Mouse (Mus musculus): Measurements from ENCODE around the gene Ccdc120.
A peak's percentile ranks its signal among the peaks of the same experiment; 100 is the strongest.
"Not testable (repeated sequence)": the region's sequence is repeated elsewhere in the genome, so short reads cannot be mapped to it uniquely, and the experiment has no call there.

The Ccdc120 gene

DNA sequence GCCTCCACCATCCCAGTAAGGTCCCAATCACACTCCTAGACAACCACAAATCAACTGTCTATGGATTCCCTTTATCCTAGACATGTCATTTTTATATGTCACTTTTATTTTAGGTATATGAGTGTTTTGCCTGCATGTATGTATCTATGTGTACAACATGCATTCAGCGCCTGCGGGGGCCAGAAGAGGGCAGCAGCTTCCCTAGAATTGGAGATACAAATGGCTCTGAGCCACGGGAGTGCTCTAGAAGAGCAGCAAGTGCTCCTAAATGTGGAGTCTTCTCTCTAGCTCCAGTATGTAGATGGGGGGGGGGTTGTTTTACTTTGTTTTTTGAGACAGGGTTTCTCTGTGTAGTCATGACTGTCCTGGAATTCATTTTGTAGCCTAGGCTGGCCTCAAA, 2.9 kb upstream of the Ccdc120 start:
- DNase-seq (ENCODE audit: low read depth), result peak; percentile 26

DNA sequence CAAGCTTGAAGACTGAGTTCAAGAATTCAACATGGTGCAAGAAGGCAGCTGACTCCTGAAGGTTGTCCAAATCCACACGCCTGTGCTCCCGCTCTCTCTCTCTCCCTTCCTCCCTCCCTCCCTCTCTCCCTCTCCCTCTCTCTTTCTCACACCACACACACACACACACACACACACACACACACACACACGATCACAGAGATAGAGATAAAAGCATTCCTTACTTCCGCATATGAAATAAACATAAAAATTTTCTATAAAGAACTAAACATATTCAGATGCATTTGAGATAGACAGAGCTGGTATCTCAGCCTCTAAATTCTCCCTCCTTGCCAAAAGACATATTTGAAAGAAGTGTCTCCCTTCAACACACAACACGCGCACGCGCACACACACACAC, 5.3 kb downstream of the Ccdc120 start:
- DNase-seq (ENCODE audit: low read depth), result no peak

DNA sequence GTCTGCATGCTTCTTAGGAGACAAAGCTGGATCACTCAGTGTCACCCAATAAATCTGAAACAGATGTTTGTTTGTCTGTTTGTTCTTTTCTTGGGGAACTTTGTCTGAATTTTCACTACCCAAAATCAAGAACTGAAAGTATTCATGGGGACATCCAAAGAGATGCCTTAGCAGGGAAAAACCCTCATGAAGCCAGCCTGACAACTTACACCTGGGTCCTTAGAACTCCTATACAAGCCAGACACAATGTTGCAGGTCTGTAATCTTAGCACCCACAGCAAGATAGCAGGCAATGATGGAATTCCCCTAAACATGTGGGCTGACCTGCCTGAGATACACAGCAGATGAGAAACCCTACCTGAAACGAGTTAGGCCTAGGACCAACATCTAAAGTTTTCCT, 5.8 kb downstream of the Ccdc120 start:
- no peak for DNase-seq (ENCODE audit: low read depth)

DNA sequence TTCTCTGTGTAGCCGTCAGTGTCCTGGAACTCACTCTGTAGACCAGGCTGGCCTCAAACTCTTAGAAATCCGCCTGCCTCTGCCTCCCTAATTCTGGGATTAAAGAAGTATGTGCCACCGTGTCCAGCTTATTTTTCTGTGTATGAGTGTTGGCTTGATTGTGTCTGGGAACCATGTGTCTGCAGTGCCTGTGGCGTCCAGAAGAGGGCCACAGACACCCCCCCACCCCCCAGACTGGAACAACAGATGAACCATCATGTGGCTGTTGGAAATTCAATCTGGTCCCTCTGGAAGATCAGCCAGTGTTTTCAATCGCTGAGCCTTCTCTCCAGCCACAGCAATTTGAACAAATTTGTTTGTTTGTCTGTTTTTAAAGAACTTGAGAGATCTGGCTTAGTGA, 7.2 kb downstream of the Ccdc120 start:
- DNase-seq (ENCODE audit: low read depth), result no peak

DNA sequence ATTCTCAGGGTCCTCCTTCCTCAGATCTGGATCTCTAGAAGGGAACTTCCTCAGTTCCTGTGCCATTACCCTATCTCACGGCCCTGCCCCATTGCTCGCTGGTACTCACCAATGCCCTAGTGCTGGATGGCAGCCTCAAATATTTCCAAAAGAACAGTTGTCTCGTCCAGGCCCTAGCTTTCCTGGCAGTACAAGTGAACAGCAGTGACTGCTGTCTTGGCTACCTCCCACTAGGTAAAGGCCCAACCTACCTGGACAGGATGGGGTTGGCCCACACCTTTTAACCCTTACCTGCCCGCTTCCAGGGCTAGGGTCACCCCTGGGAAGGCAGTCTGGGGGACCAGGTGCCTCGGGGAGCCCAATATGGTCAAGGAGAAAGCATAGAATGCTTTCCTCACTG, 9.6 kb downstream of the Ccdc120 start:
- DNase-seq (ENCODE audit: low read depth), result no peak

DNA sequence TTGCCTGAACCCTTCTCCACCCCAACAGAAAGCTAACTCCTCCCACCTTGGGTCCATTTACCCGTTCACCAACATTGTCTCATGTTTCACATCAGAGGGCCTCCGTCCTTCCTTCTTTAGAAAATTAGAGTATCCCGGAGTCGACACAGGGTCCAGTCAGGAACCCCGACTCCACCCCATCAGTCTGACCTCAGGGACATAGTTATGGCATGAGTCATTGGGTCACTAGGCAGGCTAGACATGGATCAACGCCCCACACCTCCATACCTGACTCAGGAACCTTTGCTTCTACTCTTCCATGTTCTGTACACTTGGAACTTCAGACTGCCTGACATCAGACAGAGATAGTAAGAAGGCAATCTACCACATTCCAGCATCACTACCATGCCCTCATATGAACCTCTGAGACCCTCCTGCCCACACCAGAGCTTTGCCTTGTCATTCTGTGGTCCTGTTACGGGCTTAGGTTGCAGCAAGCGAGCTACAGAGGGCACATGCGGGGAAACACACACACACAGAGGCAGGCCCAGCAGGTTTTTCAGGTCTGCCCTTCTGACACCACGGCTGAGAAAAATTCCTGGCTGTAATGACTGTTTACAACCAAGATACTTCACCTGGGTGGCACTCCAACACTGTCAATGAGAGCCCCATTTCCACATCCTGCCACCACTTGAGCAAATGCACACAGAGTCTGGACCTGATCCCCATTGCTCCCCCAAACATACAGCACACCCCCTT, 10.5 kb downstream of the Ccdc120 start:
- DNase-seq (ENCODE audit: low read depth), result no peak

DNA sequence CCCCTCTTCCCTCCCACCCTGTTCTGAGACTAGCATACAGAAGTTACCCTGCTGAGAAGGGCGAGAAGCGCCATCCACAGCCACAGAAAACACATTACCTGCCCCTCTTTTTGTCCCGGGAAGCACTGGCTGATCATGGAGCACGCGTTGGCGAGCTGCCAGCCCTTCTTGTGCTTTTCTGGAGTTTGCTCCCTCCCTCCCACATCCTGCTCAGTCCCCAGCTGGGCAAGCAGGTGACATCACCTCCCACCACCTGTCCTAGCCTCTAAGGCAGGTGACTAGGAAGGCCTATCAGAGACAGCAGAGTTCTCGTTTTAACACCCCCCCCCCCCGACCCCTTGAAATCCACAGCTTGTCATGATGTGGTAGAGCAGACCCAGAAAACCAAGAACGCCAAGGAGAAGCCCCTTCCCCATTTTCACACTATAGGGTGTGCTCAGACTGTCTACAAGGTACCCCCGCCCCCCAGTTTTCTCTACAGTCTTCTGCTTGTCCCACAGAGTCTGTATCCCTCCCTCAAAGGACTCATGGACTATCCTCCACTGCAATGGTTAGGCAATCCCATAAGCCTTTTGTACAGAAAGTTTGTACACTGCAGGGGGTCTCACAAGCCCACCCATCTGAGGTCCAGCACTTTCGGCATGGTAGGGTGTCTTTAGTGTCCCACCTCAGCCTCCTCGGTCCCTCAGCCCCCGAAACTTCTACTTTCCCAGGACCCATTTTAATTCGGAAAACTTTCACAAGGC, 11.2 kb downstream of the Ccdc120 start:
- DNase-seq (ENCODE audit: low read depth), result no peak

DNA sequence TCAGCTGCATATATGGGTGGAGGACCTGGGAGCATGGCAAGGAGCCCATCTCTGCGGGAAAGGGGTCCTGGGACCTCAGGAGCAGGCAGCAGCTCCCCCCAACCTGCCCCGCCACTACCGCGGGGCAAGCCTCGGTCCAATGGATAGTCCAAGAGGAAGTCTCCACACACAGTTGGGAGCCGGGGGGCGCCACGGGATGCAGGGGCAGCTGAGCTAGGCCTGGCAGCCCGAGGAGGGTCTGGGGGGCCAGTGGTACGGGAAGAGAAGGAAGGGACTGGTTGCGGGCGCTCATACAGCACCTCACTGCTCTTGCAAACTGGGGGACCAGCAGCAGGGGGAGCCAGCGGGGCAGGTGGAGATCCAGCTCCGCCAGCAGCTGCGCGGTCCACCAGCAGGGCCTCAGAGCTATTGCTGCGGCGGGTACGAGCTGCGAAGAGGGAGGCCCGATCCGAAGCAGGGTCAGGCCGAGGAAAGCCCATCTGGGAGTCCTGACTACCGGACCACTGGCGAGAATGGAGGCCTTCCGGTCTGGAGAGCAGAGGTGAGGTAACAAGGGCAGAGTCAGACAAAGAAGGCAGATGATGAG, 17.0 kb downstream of the Ccdc120 start:
- peak; percentile 83 for DNase-seq (ENCODE audit: low read depth)

DNA sequence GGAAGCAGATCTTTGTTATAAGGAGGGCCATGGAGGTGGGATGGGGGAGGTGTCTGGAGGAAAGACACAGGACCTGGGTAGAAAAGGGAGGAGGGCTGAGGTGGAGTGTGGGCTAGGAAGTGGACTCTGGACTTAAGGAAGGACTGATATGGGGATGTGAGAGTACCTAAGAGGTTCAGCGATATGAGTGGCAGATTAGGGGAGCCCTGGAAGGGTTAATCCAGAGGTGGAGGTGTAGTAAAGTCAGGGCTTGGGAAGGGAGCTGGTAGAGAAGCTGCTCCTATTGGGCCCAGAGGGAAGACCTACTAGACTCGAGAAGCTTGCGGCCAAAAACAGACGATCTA, 21.8 kb downstream of the Ccdc120 start:
- DNase-seq (ENCODE audit: low read depth), result no peak

DNA sequence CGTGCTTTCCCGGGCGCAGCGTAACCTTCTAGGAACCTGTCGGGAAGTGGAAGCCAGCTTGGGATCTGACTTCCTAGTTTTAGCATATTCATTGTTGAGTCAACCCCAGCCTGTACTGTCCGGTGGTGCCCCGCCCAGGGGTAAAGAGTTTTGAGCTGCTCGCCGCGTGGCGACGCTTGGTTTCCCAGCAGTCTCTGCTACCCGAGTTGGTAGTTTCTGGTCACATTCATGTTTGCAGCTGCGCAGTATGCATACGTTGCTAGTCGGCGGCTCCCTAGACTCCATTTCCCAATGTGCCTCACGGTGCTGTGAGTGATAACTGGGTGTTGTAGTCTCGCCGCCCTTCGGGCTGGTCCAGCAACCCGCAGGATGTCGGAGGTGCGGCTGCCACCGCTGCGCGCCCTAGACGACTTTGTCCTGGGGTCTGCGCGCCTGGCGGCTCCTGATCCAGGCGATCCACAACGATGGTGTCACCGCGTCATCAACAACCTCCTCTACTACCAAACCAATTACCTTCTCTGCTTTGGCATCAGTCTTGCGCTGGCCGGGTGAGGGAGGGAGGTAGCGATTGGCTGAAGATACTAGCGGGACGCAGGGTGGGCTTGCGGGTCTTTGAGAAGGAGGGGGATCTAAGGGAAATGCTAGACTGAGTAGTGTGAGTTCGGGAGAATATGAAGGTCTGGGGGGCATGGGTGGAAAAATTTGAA, 22.3 kb downstream of the Ccdc120 start, which contains the start of gene Praf2:
TSS of gene Praf2 (plus strand) at position 225 of the 707 bp plus-strand sequence.
- peak; percentile 83 for DNase-seq (ENCODE audit: low read depth)

DNA sequence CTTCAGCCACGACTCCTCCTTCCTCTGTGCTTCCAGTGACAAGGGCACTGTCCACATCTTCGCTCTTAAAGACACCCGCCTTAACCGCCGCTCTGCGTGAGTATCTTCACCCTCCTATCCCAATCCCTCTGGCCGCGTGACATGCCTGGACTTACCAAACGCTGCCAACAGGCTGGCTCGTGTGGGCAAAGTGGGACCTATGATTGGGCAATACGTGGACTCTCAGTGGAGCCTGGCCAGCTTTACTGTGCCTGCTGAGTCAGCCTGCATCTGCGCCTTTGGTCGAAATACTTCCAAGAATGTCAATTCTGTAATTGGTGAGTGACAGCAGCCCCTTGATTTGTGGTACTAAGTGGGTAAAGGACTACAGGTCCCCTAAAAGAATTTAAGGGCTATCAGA, 23.5 kb downstream of the Ccdc120 start:
- no peak for DNase-seq (ENCODE audit: low read depth)

DNA sequence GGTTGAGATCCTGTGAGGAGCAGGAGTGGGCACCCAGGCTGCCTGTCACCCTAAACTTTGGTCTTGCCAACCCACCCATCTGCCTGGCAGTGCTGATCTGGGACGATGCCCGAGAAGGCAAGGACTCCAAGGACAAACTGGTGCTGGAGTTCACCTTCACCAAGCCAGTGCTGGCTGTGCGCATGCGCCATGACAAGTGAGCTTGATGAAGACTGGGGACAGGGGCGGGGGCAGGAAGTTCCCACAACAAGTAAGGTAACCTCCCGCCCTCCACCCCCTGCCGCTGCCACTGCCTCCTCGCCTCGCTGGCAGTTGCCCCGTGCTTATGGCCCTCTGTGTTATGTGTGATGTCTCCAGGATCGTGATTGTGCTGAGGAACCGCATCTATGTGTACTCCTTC, 24.9 kb downstream of the Ccdc120 start:
- DNase-seq (ENCODE audit: low read depth), result no peak

DNA sequence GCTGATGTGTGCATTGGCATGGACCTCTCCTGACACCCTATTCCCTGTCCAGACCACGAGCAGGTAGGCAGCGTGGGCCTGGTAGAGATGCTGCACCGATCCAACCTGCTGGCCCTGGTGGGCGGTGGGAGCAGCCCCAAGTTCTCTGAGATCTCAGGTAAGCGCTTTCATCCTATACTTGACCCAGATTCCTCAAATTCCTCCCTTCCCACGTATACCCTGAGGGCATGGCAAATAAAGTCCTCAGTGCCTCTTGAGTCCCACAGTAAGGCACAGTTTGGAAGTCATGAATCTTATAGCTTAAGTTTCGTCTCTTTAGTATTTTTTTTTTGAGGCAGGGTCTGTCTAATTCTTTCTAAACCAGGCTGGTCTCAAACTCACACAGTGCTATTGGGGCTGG, 26.6 kb downstream of the Ccdc120 start:
- DNase-seq (ENCODE audit: low read depth), result no peak

DNA sequence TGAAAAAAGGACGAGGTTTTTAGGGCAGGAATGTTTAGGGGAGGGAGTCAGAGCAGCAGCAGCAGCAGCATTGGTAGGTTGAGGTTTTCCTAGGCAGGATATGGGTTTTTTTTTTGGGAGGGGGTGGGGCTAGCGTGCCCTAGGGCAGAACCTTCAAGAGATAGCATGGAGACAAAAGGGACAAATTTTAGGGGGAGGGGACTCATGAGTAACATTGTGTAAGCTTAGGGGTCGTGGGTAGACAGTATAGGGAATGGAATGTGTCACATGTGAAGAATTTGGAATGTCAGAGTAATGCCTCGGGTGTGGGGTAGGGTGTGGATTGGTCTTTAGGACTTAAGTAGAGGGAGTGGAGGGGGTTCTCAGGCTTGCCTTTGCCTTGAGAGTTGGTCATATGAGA, 28.0 kb downstream of the Ccdc120 start:
- no peak for DNase-seq (ENCODE audit: low read depth)

DNA sequence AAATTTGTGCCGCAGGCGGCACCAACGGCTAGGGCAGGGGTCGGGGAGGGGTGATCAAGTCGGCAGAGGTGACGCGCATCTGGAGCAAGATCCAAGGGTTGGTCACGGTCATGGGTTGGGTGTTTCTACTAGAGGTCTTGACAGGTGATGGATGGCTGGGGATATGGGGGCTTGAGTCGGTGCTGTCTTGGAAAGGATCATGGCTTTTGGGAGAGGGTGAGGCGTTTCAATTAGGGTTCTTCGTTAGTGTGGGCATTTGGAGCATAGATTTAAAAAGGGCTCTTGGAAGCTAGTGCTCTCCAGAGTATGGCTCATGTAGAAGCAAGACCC, 28.5 kb downstream of the Ccdc120 start:
- no peak for DNase-seq (ENCODE audit: low read depth)

DNA sequence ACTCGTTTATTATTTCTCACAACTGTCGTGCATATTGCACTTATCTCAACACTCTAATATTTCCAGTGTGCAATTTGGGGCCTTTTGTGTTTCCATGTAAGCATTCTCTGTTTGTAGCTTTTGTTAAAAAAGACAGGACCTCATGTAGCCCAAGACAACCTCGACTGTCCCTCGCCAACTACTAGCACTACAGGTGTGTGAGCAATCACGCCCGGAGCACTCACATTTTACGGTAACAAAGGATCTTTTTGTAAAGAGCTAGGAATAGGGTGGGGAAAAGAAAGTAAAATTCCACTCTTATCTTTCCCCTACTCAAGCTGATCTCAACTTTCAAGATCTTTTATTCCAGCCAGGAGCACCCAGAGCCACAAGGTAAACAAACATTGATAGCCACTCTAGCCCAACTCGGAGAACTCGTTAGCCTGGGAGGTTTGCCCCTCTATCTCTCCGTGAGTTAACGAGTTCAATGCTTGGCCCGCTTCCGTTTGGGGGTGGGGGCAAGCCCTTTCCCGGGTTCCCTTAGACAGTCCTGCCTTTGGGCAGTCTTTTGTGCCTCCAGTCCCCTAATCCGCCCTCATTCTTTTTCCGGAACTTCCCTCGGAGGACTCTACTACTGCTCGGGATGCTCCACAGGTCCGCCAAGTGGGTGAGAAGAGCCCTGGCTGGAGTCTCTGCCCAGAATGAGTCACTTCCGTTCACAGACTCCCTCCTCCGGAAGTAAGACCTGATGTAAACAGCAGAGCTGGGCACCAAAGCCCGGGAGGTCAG, 29.0 kb downstream of the Ccdc120 start, which contains the start of gene Gm45208:
TSS of gene Gm45208 (plus strand) at position 732 of the 768 bp plus-strand sequence.
- peak; percentile 84 for DNase-seq (ENCODE audit: low read depth)

DNA sequence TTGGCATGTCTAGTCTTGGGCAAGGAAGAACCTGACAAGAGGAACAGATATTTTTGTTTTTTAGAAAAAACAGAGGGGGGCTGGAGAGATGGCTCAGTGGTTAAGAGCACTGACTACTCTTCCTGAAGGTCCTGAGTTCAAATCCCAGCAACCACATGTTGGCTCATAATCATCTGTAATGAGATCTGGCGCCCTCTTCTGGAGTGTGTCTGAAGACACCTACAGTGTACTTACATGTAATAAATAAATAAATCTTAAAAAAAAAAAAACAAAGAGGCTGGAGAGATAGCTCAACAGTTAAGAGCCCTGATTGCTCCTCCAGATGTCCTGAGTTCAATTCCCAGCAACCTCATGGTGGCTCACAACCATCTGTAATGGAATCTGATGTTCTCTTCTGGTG, 34.6 kb downstream of the Ccdc120 start:
- DNase-seq (ENCODE audit: low read depth), result peak; percentile 35

DNA sequence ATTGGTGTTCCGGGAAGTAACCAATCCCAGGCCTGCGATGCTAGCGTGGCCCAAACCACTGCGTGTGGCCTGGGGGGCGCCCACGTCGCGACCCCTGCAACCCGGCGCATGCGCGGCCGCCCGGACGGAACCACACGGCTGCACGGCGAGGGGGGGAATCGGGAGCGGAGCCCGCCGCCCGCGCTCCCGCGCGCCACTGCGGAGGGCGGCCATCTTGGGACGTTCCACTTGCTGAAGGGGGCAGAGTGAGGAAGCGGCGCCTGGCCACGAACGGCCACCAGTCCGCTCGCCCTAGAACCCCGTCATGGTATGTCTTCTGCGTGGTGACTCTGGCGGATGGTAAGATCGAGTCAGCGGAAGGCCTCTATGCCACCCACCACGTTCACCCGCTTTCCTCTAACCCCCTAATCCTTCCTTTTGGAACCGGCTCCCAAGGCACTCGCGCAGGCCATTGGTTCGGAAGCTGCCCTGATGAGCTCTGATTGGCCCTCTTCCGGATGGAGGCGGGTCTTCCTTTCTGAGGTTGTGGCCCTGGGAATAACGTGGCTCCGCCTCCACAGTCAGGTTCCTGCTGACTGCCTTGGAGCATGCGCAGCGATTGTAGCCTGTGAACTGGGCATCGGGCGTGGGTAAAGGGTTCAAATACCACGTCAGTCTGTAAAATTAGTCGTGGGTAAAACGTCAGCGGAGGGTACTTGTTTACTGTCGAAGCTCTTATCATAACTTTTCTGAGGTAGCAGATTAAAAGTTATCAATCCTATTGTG, 36.4 kb downstream of the Ccdc120 start, which contains the start of gene Wdr45:
TSS of gene Wdr45 (plus strand) at position 199 of the 765 bp plus-strand sequence.
- DNase-seq (ENCODE audit: low read depth), result peak; percentile 94

DNA sequence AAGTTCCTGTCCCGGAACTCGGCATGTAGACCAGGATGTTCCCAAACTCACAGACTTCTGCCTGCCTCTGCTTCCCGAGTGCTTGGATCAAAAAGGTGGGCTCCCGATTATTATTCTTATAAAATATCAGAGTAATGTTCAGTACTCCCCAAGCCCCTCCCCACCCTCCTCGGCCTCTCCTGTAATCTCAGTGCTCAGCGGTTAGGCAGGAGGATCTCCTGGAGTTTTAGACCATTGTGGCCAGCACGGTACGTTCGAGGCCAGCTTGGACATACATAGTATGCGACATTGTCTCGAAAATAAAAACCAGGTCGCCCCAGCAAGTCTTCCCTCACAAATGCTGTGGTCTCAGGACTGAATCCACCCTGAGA, 37.0 kb downstream of the Ccdc120 start:
- not testable (repeated sequence) for DNase-seq (ENCODE audit: low read depth)

DNA sequence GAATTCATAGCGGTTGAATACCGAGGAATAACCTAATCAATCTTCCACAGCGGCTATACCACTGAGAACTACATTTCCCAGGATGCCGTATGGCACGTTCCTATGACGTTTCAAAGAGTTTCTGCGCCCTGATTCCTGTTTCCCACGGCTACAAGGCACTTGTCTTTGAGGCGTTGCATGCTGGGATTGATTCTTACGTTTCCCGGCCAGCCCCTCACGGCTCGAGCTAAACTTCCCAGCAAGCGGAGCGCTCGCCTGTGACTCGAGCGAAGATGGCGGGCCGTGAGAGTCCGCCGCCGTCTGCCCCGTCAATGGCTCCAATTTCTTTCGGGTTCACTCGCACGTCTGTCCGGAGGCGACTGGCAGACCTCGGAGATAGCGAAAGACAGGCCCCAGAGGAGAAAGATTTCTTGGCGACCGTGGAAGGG, 53.7 kb downstream of the Ccdc120 start, which contains the start of gene Gpkow:
TSS of gene Gpkow (plus strand) at position 178 of the 428 bp plus-strand sequence.
- peak; percentile 90 for DNase-seq (ENCODE audit: low read depth)

DNA sequence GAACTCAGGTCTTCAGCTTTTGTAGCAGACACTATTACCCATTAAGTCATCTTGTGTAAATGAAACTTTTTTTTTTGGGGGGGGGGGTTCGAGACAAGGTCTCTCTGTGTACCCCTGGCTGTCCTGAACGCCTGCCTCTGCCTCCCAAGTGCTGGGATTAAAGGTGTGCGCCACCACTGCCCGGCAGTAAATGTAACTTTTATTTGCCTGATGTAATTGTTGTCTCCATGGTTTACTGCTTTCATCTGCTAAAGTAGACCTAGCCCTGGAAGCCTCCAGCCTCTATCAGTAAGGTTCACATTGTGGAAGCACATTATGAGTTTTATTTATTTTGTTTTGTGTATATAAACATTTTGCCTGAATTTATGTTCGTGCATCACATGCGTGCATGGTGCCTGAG, 54.2 kb downstream of the Ccdc120 start:
- DNase-seq (ENCODE audit: low read depth), result no peak
